9 mouse cellular contexts compared by ENCODE assay signal in the genomic region with DNA sequence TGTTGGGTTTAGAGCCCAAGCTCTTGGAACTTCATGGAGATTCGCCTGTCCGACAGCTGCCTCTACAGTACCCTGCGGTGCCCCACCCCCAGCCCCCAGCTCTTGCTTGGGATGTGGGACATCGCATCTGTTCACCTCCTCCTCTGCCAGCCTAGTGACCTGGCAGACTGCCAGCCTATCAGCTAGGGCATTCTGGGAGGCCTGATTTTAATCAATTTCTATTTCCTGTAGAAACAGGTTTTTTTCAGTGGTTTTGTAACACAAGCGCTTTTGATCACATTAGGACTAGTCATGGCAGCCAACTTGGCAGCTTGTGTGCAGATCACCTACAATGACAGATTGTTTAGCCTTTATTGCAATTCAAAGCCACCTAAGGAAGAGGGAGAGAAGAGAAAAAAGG.
A peak's percentile ranks its signal among the peaks of the same experiment; 100 is the strongest.
DNase-seq lines count a peak whose midpoint lies in the region; ATAC-seq and TF ChIP-seq lines count a peak whose summit lies in the region.
"Had no signal": no experiment of that assay in that cellular context is flagged by ENCODE, and none has a peak within 500 bp of the region (broad histone marks: within the 10 kb centered on the region; RNA-seq: fewer than 3 reads in every experiment).

No protein-coding gene starts in this region.

- H3K4me1 ChIP-seq in neural tube, embryonic 12.5 days: no peaks in the 10 kb centered on the region
- no peaks in the 10 kb centered on the region for H3K4me1 ChIP-seq in neural tube, embryonic 15.5 days
- H3K4me1 ChIP-seq in midbrain, postnatal 0 days (ENCODE audit: insufficient read depth, low read length): peaks cover 2% of the 10 kb centered on the region; the same call in 1 of the 2 replicates
- H3K4me1 ChIP-seq in intestine, postnatal 0 days (replicated peaks; ENCODE audit: control insufficient read depth, insufficient read depth, low read length): no peaks in the 10 kb centered on the region

- no peak overlapping the region for H3K4me2 ChIP-seq in neural tube, embryonic 12.5 days (replicated peaks)
- H3K4me2 ChIP-seq in neural tube, embryonic 15.5 days: no peak overlapping the region
- no peak overlapping the region for H3K4me2 ChIP-seq in midbrain, postnatal 0 days (ENCODE audit: low read depth, low read length, poor library complexity, severe bottlenecking)
- H3K4me2 ChIP-seq in intestine, postnatal 0 days (replicated peaks; ENCODE audit: low read depth): no peak overlapping the region

- H3K9me3 ChIP-seq in neural tube, embryonic 12.5 days: no peaks in the 10 kb centered on the region
- peaks cover 3% of the 10 kb centered on the region; the same call in 1 of the 2 replicates for H3K9me3 ChIP-seq in neural tube, embryonic 15.5 days (replicated peaks)
- no peaks in the 10 kb centered on the region for H3K9me3 ChIP-seq in midbrain, postnatal 0 days (ENCODE audit: low read length)
- no peaks in the 10 kb centered on the region for H3K9me3 ChIP-seq in intestine, postnatal 0 days (ENCODE audit: control insufficient read depth)

- no peaks in the 10 kb centered on the region for H3K27me3 ChIP-seq in neural tube, embryonic 12.5 days (replicated peaks)
- H3K27me3 ChIP-seq in neural tube, embryonic 15.5 days (replicated peaks): no peaks in the 10 kb centered on the region
- no peaks in the 10 kb centered on the region for H3K27me3 ChIP-seq in midbrain, postnatal 0 days (ENCODE audit: insufficient read depth, low read length)
- no peaks in the 10 kb centered on the region for H3K27me3 ChIP-seq in intestine, postnatal 0 days (replicated peaks; ENCODE audit: control insufficient read depth, insufficient read depth, low read length)

- H3K36me3 ChIP-seq in neural tube, embryonic 12.5 days: no peaks in the 10 kb centered on the region
- H3K36me3 ChIP-seq in neural tube, embryonic 15.5 days: no peaks in the 10 kb centered on the region
- H3K36me3 ChIP-seq in midbrain, postnatal 0 days (ENCODE audit: insufficient read depth, low read length): no peaks in the 10 kb centered on the region
- no peaks in the 10 kb centered on the region for H3K36me3 ChIP-seq in intestine, postnatal 0 days (ENCODE audit: control insufficient read depth, insufficient read depth)

- ATAC-seq in neural tube, embryonic 12.5 days (ENCODE audit: low FRiP score, low read depth): peak; percentile 63; the same call in 1 of the 2 replicates
- no peak for ATAC-seq in neural tube, embryonic 15.5 days (ENCODE audit: low FRiP score)
- ATAC-seq in midbrain, postnatal 0 days (ENCODE audit: low FRiP score): peak; percentile 52; the same call in 1 of the 2 replicates
- ATAC-seq in intestine, postnatal 0 days: no peak

- H3K27ac ChIP-seq in neural tube, embryonic 12.5 days: no peak overlapping the region
- H3K27ac ChIP-seq in neural tube, embryonic 15.5 days (replicated peaks): no peak overlapping the region
- H3K27ac ChIP-seq in midbrain, postnatal 0 days (ENCODE audit: low read depth, low read length): peak overlapping the region; percentile 26; the same call in 1 of the 2 replicates
- no peak overlapping the region for H3K27ac ChIP-seq in intestine, postnatal 0 days (ENCODE audit: low read depth, low read length)
- H3K27ac ChIP-seq: gastrocnemius, adult 2 months had no signal

- WGBS in neural tube, embryonic 12.5 days: 77% methylated on average over 5 of the region's 5 CpGs
- WGBS in neural tube, embryonic 15.5 days: 60% methylated on average over 5 of the region's 5 CpGs
- WGBS in midbrain, postnatal 0 days: 52% methylated on average over 5 of the region's 5 CpGs
- WGBS in intestine, postnatal 0 days: 89% methylated on average over 5 of the region's 5 CpGs

- no peak overlapping the region for H3K9ac ChIP-seq in neural tube, embryonic 12.5 days
- H3K9ac ChIP-seq in neural tube, embryonic 15.5 days (replicated peaks): no peak overlapping the region
- no peak overlapping the region for H3K9ac ChIP-seq in midbrain, postnatal 0 days (replicated peaks; ENCODE audit: low read length, poor library complexity, severe bottlenecking)
- no peak overlapping the region for H3K9ac ChIP-seq in intestine, postnatal 0 days (ENCODE audit: low read depth, low read length)

- peak; percentile 76 to 87 for DNase-seq in cerebellum, postnatal 14 days
- DNase-seq in forelimb bud, embryonic 11.5 days (ENCODE audit: low read depth, low spot score): peak; percentile 34
- peak; percentile 77 for DNase-seq in midbrain, postnatal 0 days (ENCODE audit: low spot score)
- DNase-seq in spleen, postnatal 4 days (ENCODE audit: low spot score in 2 of 2): no peak
- no peak for DNase-seq in spleen, postnatal 10 days (ENCODE audit: low spot score in 2 of 2)
- DNase-seq: gastrocnemius, adult 2 months had no signal

- TF ChIP-seq CTCF in midbrain, postnatal 0 days (IDR thresholded peaks at IDR 0.05): no peak
- no peak for TF ChIP-seq CTCF in intestine, postnatal 0 days (IDR thresholded peaks at IDR 0.05; ENCODE audit: low read depth)

- no peak overlapping the region for H3K4me3 ChIP-seq in neural tube, embryonic 12.5 days
- H3K4me3 ChIP-seq in neural tube, embryonic 15.5 days (replicated peaks): no peak overlapping the region
- H3K4me3 ChIP-seq in midbrain, postnatal 0 days (ENCODE audit: low read depth, low read length): no peak overlapping the region
- no peak overlapping the region for H3K4me3 ChIP-seq in intestine, postnatal 0 days (ENCODE audit: low read depth, low read length)
- H3K4me3 ChIP-seq: gastrocnemius, adult 2 months had no signal

Comparison
In these comparisons a context has a peak if more than half of its experiments do, and no peak if none do; other contexts are left out.
1. ATAC-seq: peak in neural tube, embryonic 12.5 days (single experiment) and midbrain, postnatal 0 days (single experiment); none in neural tube, embryonic 15.5 days (single experiment) and intestine, postnatal 0 days (single experiment).
2. DNase-seq: peak in cerebellum, postnatal 14 days (2 of 2), forelimb bud, embryonic 11.5 days (single experiment) and midbrain, postnatal 0 days (single experiment); none in spleen, postnatal 4 days (0 of 2) and spleen, postnatal 10 days (0 of 2).